In genomic region chr15:28105956-28106355, GRCm38 (mm10) we compare ENCODE assay signal across 12 mouse cellular contexts.
DNase-seq lines count a peak whose midpoint lies in the region; ATAC-seq and TF ChIP-seq lines count a peak whose summit lies in the region.
"Had no signal": no experiment of that assay in that cellular context is flagged by ENCODE, and none has a peak within 500 bp of the region (broad histone marks: within the 10 kb centered on the region; RNA-seq: fewer than 3 reads in every experiment).

No protein-coding gene starts in this region.

- no peak for DNase-seq in kidney, adult 8-10 months
- peak; percentile 64 for DNase-seq in heart, postnatal 0 days (ENCODE audit: low spot score)
- DNase-seq in lung, postnatal 14 days = peak; percentile 2
- no peak for DNase-seq in layer of hippocampus, postnatal 10 days (ENCODE audit: low spot score in 2 of 2)
- DNase-seq in cerebellum, adult 11 months = no peak
- DNase-seq: cerebellum, postnatal 14 days; spleen, adult 18-20 months had no signal

- H3K36me3 ChIP-seq in kidney, embryonic 15.5 days = no peaks in the 10 kb centered on the region
- no peaks in the 10 kb centered on the region for H3K36me3 ChIP-seq in heart, postnatal 0 days (replicated peaks; ENCODE audit: control insufficient read depth, insufficient read depth, low read length)
- H3K36me3 ChIP-seq: hindbrain, embryonic 13.5 days had no signal

- H3K9me3 ChIP-seq in kidney, embryonic 15.5 days (replicated peaks) = no peaks in the 10 kb centered on the region
- H3K9me3 ChIP-seq in heart, postnatal 0 days (replicated peaks; ENCODE audit: control insufficient read depth, low read length) = no peaks in the 10 kb centered on the region
- H3K9me3 ChIP-seq: hindbrain, embryonic 13.5 days had no signal

- no peak for ATAC-seq in kidney, embryonic 15.5 days (replicated peaks; ENCODE audit: low FRiP score)
- ATAC-seq in granulocyte monocyte progenitor cell, adult 5-6 weeks (replicated peaks; ENCODE audit: poor library complexity, severe bottlenecking) = peak; percentile 71
- ATAC-seq in heart, postnatal 0 days (ENCODE audit: insufficient read depth, low read depth) = peak; percentile 87

- 60% methylated on average over 5 of the region's 5 CpGs for WGBS in kidney, embryonic 15.5 days
- 48% methylated on average over 5 of the region's 5 CpGs for WGBS in heart, postnatal 0 days

- TF ChIP-seq EP300 in heart, postnatal 0 days (IDR thresholded peaks at IDR 0.05; ENCODE audit: low read depth) = 0 out of 2 replicates have a peak, but pooled peaks have one; percentile 57

- no peak overlapping the region for H3K9ac ChIP-seq in kidney, embryonic 15.5 days
- H3K9ac ChIP-seq in heart, postnatal 0 days (replicated peaks; ENCODE audit: low read depth, low read length) = no peak overlapping the region
- H3K9ac ChIP-seq: hindbrain, embryonic 13.5 days had no signal

- H3K4me1 ChIP-seq in kidney, embryonic 15.5 days = no peaks in the 10 kb centered on the region
- no peaks in the 10 kb centered on the region for H3K4me1 ChIP-seq in heart, postnatal 0 days (ENCODE audit: control insufficient read depth, insufficient read depth)
- H3K4me1 ChIP-seq: hindbrain, embryonic 13.5 days had no signal

- H3K4me2 ChIP-seq in kidney, embryonic 15.5 days = no peak overlapping the region
- H3K4me2 ChIP-seq in heart, postnatal 0 days (ENCODE audit: low read depth, low read length) = no peak overlapping the region
- H3K4me2 ChIP-seq: hindbrain, embryonic 13.5 days had no signal

- no peak for TF ChIP-seq CTCF in heart, postnatal 0 days (IDR thresholded peaks at IDR 0.05; ENCODE audit: low read depth)

- H3K27ac ChIP-seq in kidney, embryonic 15.5 days = peak overlapping the region; percentile 7; the same call in 1 of the 2 replicates
- H3K27ac ChIP-seq in heart, postnatal 0 days (ENCODE audit: low read depth) = no peak overlapping the region
- H3K27ac ChIP-seq: hindbrain, embryonic 13.5 days had no signal

- H3K4me3 ChIP-seq in kidney, embryonic 15.5 days (replicated peaks) = no peak overlapping the region
- H3K4me3 ChIP-seq in heart, postnatal 0 days (ENCODE audit: low read depth, low read length) = no peak overlapping the region
- H3K4me3 ChIP-seq: hindbrain, embryonic 13.5 days; myocyte had no signal

- H3K27me3 ChIP-seq in kidney, embryonic 15.5 days = no peaks in the 10 kb centered on the region
- no peaks in the 10 kb centered on the region for H3K27me3 ChIP-seq in heart, postnatal 0 days (ENCODE audit: control insufficient read depth, insufficient read depth, low read length)
- H3K27me3 ChIP-seq: CH12.LX; hindbrain, embryonic 13.5 days had no signal

Comparison
In these comparisons a context has a peak if more than half of its experiments do, and no peak if none do; other contexts are left out.
1. DNase-seq: peak in heart, postnatal 0 days (single experiment) and lung, postnatal 14 days (single experiment); none in kidney, adult 8-10 months (0 of 2), layer of hippocampus, postnatal 10 days (0 of 2) and cerebellum, adult 11 months (single experiment).